Mouse (Mus musculus) spleen, adult 12 weeks (tissue): ENCODE measurements at regions not wholly inside any gene's neighbourhood (a gene's known extent, or its start where the extent isn't known, plus 50 kb on each side); places are given as distances from the start of the nearest gene placed in this dataset.

Experiments
- DNase-seq: peaks from one replicate; pipeline ENCODE4 v3.0.0; 2022; ENCODE audit warnings: low spot score

DNA sequence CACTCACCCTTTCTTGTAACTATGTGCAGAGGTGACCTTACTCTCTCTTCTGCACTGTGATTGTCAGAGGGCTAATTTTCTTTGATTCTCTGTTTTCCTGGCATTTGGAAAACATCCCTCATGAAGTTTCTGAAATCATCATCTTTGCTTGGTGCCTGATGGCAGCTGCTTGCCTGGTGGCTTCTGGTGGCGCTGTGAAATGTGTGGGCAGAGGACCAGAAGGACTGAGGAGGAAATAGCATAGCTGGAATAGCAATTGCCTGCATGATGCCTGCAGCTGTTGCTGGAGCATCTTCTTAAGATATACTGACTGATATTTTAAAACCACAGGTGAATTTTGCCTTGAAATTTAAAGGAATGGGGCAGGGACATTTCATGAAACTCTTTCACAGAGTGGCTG is 502.6 kb upstream of the Pkn2 start:
- DNase-seq, result no peak

DNA sequence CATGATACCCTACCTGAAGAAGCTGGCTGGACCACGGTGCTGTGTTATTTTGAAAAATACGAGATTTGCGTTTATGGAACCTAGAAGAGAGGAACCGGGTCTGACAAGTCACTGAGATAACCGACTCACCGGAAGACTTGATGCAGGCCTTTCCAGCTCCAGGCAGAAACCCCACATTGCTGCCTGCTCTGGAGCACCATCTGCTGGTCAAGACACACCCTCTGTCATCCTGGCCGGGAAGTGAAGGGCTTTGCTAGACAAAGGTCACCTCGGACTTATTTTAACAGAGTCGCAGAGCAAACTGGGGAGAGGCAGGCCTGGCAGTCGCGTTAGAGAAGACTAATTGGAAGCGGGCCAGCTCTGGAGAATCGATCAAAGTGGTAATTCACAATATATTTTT is 497.4 kb upstream of the Pkn2 start:
- no peak for DNase-seq

DNA sequence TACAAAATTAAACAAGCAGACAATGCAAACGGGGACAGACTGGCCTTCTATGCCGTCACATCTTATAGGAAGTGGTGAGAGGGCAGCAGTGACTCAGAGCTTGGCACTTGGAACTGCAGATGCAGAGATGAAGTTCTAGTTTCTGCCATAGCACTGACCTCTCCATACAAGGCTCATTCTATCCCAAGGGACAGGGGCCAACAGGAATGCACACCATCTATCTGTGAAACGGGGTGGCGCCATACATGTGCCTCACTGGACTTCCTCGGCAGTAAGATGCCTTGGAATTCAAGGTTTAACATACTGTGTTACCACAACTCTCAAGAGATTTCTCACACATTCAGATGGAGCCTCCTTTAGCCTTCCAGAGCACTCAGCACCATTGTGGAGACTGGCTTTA is 495.6 kb upstream of the Pkn2 start:
- DNase-seq, result no peak

DNA sequence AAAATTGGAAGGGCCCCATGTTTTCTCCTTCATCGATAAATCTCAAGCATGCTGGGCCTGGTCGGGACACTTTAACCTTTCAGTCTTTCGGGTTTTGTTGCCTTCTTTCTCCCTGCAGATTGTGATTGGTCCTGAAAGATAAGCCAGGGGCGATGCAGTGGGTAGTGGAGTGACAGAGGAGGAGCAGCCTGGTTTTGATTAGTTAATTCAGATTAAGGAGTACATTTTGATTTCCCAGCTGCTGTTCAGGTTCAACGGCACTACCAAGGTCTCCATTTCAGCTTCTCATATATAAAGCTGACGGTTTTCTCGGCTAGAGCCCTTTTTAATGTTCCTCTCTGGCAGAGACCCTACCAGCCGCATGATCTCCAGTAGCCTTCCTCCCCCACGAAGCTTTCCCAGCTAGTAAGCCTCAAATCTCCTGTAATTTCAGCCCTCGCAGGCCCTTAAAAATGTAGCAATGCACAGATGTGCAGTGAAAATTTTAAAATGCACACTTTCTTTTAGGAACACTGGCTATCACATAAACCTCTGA is 493.8 kb upstream of the Pkn2 start:
- DNase-seq, result no peak

- DNase-seq, result no peak
Observed at GRCm38 (mm10) chr3:143373501-143373900, 491.7 kb upstream of the Pkn2 start.

DNA sequence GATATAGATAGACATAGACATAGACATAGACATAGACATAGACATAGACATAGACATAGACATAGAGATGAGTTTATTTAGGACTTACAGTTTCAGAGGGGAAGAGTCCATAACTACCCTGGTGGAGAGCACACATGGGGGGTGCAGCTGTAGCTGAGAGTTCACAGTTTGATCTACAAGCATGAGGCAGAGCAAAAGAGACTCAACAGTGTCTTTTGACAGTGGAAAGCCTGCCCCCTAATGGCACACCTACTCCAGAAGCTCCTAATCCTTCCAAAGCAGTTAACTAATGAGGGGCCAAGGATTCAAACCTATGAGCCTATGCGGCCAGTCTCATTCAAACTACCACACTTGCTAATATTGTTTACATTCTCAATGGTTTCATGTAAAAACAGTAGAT is 487.2 kb upstream of the Pkn2 start:
- DNase-seq, result no peak

DNA sequence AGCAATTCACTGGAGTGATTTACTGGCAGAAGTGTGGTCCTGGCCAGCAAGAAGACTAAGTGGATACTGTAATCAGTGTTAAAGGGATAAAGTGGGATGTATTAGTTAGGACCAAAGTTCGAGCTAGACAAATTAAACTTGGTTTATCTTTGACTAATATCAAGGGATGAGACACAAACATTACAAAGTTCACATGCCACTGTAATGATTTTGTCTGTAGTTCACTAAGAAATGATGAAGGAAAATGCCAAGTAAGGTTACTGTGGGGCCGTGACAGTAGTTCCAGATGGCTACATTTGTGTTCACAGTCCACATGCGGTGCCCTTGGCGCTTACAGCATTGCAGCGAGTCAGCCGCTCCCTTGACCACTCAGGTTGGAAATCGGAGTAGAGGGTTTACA is 458.2 kb upstream of the Pkn2 start:
- DNase-seq, result no peak

- no peak for DNase-seq
Observed at GRCm38 (mm10) chr3:143333339-143333738, 451.5 kb upstream of the Pkn2 start.

DNA sequence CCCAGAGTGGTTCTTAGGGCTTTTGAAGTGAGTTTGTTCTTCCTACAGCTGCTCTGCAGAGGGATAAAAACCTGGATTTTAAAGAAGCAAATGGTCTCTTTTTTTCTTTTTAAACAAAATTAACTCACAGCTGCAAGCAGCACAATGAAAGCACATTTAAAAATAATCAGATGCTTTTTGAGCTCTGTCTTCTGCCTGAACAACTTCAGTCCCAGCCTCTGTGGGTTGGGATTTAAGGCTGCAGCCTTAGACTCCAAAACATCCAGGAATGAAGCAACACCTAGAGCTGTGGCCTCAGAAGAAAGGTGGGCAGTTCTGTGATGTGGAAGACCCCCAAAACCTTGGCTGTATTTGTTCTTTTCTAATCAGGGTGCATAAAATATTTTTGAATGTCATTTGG is 446.7 kb upstream of the Pkn2 start:
- no peak for DNase-seq

- no peak for DNase-seq
Observed at GRCm38 (mm10) chr3:143327652-143328051, 445.8 kb upstream of the Pkn2 start.

DNA sequence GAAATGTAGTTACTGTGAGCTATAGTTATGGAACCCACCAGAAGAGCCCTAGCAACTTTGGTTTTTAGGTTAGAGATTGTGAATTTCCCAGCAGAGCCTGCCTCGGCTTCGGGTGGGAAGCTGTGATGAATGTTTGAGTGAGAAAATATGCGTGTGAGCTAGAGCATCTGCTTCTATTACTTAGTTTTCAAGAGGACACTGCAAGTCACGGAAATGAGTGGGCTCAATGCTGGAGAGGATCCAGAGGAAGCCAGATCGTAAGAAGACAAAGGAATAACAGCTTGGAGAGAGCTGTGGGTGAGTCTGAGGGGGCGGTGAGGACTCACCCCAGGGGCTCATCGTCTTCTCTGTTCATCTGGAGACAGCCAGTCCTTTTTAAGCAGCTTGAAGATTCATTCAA is 434.7 kb upstream of the Pkn2 start:
- DNase-seq, result no peak

GRCm38 (mm10) chr3:143291793-143292192 is 410.0 kb upstream of the Pkn2 start:
- DNase-seq, result no peak

GRCm38 (mm10) chr3:143264132-143264531 is 382.3 kb upstream of the Pkn2 start:
- DNase-seq, result no peak

DNA sequence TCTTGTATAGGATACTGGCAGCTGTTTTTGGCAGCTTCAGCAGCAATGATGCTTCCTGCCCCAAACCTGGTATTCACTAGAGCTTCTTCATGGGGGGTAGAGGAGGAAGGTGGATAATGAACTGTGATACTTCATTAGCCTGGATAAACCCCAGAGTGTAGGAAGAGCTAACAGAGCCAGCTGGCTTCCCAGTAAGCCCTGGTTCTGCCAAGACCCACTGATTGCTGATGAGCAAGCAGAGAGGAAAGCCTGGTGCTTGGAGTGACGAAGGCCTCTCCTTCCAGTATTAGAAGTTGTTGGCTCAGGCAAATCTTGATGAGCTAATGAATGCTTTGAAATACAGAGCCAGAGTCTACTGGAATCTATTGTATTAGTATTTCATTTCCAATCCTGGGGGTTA is 370.8 kb upstream of the Pkn2 start:
- no peak for DNase-seq

DNA sequence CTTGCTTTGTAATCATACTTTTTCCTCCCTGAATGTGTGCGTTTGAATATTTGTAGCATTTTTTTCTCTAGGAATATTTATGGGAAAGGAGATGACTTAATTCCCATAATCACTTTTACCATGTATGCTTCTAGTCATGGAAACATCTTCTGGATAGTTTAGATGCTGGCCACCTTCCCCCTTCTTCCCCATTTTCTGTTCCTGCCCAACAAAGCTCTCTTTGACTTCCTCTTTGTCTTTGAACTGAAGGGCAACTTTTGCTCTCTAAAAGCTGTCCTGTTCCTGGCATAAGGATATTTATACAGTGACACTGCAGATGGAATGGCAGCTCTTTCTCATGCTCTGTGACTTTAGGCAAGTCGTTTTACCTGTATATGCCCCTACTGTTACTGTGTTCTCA is 370.2 kb upstream of the Pkn2 start:
- no peak for DNase-seq

- DNase-seq, result no peak
Observed at GRCm38 (mm10) chr3:143242691-143243090, 360.9 kb upstream of the Pkn2 start.

GRCm38 (mm10) chr3:143240545-143241383 is 359.0 kb upstream of the Pkn2 start:
- DNase-seq, result no peak

DNA sequence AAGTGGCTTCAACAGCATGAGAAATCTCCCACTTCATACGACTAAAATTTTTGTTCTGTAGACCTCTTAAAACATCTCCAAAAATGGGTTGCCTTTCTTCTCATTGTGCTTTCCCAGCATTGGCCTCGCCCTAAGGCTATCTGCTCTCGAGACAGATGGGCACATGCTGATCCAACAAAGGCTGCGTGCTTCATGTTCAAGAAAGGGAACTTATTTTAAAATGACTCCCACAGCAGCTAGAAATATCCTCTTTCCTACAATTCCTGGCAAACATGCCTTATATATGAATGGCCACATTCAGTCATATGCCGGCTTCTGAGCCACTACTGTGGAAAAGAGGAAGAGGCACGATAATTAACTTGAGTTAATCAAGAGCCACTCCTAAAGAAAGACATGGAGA is 356.7 kb upstream of the Pkn2 start:
- no peak for DNase-seq

DNA sequence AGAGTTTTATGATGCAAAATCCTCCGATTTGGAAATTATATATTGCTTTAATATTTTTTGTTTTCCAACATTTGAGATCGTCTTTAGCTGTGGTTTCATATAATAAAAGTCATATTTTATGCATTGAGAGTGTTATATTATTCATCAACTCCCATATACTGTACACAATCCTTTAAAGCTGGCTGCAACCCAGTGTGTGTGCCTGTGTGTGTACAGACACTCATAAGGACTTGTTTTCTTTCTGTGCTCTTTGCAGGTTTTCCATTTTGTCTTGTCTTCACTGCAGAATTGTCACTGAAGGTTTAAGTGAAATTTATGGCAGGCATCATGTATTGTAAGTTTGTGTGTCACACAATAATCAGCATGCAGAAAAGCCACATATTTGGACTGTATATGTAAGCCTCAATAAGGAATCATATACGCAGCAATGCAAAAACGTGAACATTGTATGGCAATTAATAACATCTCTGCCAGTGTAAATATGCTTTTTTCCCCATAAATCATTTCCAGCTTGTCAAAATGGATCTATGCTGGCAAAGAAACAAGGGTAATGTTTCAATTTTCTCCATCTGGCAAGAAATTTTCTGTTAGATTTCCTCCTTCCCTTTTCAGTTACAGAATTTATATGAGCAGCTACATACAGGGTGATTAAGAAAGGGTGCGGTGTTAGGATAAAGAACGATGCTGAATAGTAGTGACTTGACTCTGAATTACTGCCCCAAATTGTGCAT is 342.4 kb upstream of the Pkn2 start:
- DNase-seq, result no peak

GRCm38 (mm10) chr3:143193263-143193970 is 311.6 kb upstream of the Pkn2 start:
- no peak for DNase-seq

GRCm38 (mm10) chr3:143188931-143189330 is 307.1 kb upstream of the Pkn2 start:
- DNase-seq, result no peak

GRCm38 (mm10) chr3:143173971-143174370 is 292.2 kb upstream of the Pkn2 start:
- DNase-seq, result no peak

DNA sequence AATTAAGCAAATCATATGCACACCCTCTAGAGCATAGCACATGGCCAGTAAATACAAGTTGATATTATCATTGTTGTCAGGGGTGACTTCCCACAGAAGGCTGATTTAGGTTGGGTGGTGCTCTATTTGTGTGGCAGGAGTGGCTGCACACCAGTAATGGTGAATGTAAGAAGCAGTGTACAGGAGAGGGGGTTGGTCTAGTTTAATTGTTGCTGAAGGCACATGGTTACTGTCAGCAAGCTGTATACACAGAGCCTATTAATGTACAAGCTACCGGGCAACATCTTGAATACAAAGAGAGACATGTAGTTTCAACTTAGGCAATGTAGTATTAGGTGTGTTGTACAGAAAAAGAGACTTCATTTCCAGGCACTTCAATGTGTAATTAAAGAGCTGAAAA is 280.6 kb upstream of the Pkn2 start:
- DNase-seq, result no peak
